Mouse (Mus musculus): ENCODE results near the gene Gzma. TPM values are rescaled to one million over a fixed set of nuclear protein-coding genes. Genes with fewer than 3 reads are reported as not detected.

Gene Gzma
- polyA plus RNA-seq, 1 experiment, result 15.8 TPM

GRCm38 (mm10) chr13:113104759-113105158, 4.0 kb upstream of the Gzma start:
- 90% methylated on average over 10 of the region's 10 CpGs for WGBS
- Histone ChIP-seq H3K4me3 (ENCODE audit: control insufficient read depth, insufficient read depth, low read length) (no peak overlapping the region), H3K27me3 (ENCODE audit: control insufficient read depth, insufficient read depth, low read length) (no peaks in the 10 kb centered on the region), H3K36me3 (ENCODE audit: control insufficient read depth, insufficient read depth, low read length) (no peaks in the 10 kb centered on the region), H3K27ac (ENCODE audit: control insufficient read depth, insufficient read depth, low read length) (no peak overlapping the region), H3K4me1 (replicated peaks; ENCODE audit: control insufficient read depth, insufficient read depth, low read length) (peaks cover 10% of the 10 kb centered on the region)
- TF ChIP-seq POLR2A (IDR thresholded peaks at IDR 0.05; ENCODE audit: control insufficient read depth, extremely low read depth, insufficient read depth, low read length, poor library complexity), result no peak
- TF ChIP-seq CTCF (IDR thresholded peaks at IDR 0.05; ENCODE audit: borderline replicate concordance, control insufficient read depth, extremely low read depth, insufficient read depth, low read length, poor library complexity), result no peak
- no peak for DNase-seq

DNA sequence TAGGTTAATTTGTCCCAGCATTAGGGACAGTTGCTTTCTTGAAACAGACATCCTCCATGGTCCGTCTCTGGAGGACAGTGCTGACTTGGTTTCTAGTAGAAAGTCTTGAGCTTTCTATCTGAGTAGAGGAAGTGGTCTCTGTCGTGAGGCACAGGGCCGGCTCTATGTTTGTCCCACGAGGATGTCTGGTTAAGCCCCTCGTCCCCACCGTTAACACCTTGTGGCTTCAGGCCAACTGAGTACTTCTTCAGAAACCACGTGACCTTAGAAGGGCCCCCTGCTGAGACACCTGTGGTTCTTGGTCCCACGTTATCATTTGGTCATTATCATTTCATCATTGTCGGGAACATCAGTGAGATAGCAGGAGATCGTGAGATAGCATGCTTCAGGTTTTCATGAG, 1.0 kb upstream of the Gzma start:
- Histone ChIP-seq H3K4me1 (replicated peaks; ENCODE audit: control insufficient read depth, insufficient read depth, low read length) (peaks cover 18% of the 10 kb centered on the region), H3K27me3 (ENCODE audit: control insufficient read depth, insufficient read depth, low read length) (no peaks in the 10 kb centered on the region), H3K27ac (ENCODE audit: control insufficient read depth, insufficient read depth, low read length) (peak overlapping the region; percentile 5; the same call in 1 of the 2 replicates), H3K4me3 (ENCODE audit: control insufficient read depth, insufficient read depth, low read length) (no peak overlapping the region), H3K36me3 (ENCODE audit: control insufficient read depth, insufficient read depth, low read length) (no peaks in the 10 kb centered on the region)
- no peak for DNase-seq
- TF ChIP-seq CTCF (IDR thresholded peaks at IDR 0.05; ENCODE audit: borderline replicate concordance, control insufficient read depth, extremely low read depth, insufficient read depth, low read length, poor library complexity), result no peak
- no peak for TF ChIP-seq POLR2A (IDR thresholded peaks at IDR 0.05; ENCODE audit: control insufficient read depth, extremely low read depth, insufficient read depth, low read length, poor library complexity)
- WGBS, result 3% methylated on average over 10 of the region's 10 CpGs

- H3K27ac ChIP-seq (ENCODE audit: control insufficient read depth, insufficient read depth, low read length), result no peak overlapping the region
- 95% methylated on average over 2 of the region's 2 CpGs for WGBS
- no peak for DNase-seq
- TF ChIP-seq CTCF (IDR thresholded peaks at IDR 0.05; ENCODE audit: borderline replicate concordance, control insufficient read depth, extremely low read depth, insufficient read depth, low read length, poor library complexity), result no peak
- TF ChIP-seq POLR2A (IDR thresholded peaks at IDR 0.05; ENCODE audit: control insufficient read depth, extremely low read depth, insufficient read depth, low read length, poor library complexity), result no peak
- peaks cover 20% of the 10 kb centered on the region for H3K4me1 ChIP-seq (replicated peaks; ENCODE audit: control insufficient read depth, insufficient read depth, low read length)
- H3K27me3 ChIP-seq (ENCODE audit: control insufficient read depth, insufficient read depth, low read length), result no peaks in the 10 kb centered on the region
- H3K36me3 ChIP-seq (ENCODE audit: control insufficient read depth, insufficient read depth, low read length), result no peaks in the 10 kb centered on the region
- H3K4me3 ChIP-seq (ENCODE audit: control insufficient read depth, insufficient read depth, low read length), result no peak overlapping the region
Measured at GRCm38 (mm10) chr13:113098406-113098805, 2.4 kb downstream of the Gzma start.

DNA sequence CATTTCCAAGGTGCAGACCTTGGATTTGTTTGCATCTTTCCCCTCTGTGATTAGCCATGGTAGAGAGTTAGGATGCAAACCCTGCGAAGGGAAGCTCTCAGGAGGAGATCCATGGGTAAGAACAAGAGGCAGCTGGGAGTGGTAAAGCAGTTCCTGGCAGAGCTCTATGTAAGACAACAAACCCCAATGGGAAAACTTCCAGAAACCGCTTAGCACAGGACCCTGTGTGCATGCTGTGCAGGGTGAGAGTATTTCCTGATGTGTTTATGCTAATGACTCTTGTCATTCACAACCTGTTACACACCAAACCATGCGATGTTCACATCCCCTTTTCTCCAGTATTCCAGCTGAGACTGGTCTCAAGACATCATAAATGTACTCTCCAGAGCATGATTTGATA, 3.8 kb downstream of the Gzma start:
- Histone ChIP-seq H3K27me3 (ENCODE audit: control insufficient read depth, insufficient read depth, low read length) (no peaks in the 10 kb centered on the region), H3K4me1 (replicated peaks; ENCODE audit: control insufficient read depth, insufficient read depth, low read length) (peaks cover 20% of the 10 kb centered on the region), H3K27ac (ENCODE audit: control insufficient read depth, insufficient read depth, low read length) (no peak overlapping the region), H3K4me3 (ENCODE audit: control insufficient read depth, insufficient read depth, low read length) (no peak overlapping the region), H3K36me3 (ENCODE audit: control insufficient read depth, insufficient read depth, low read length) (no peaks in the 10 kb centered on the region)
- DNase-seq, result no peak
- WGBS, result 81% methylated on average over 3 of the region's 3 CpGs
- no peak for TF ChIP-seq CTCF (IDR thresholded peaks at IDR 0.05; ENCODE audit: borderline replicate concordance, control insufficient read depth, extremely low read depth, insufficient read depth, low read length, poor library complexity)
- TF ChIP-seq POLR2A (IDR thresholded peaks at IDR 0.05; ENCODE audit: control insufficient read depth, extremely low read depth, insufficient read depth, low read length, poor library complexity), result no peak

DNA sequence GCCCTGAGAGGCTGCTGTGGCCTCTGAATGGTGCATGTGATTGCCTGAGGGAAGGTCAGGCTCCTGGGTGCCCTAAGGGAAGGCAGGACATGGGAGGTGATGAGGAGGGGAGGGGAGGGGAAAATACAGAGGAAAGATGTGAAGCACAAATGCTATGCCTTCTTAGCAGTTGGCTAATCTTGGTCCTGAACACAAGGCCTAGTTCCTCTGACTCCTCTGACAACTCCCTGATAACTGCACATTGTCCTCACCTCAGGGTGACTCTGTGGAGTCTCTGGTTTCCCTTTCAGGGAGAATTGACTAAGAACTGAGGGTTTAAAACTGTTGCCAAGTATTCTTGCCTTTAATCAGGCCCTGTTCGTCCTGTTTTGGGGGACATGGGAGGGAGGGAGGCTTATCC, 6.2 kb downstream of the Gzma start:
- TF ChIP-seq CTCF (IDR thresholded peaks at IDR 0.05; ENCODE audit: borderline replicate concordance, control insufficient read depth, extremely low read depth, insufficient read depth, low read length, poor library complexity) (no peak), POLR2A (IDR thresholded peaks at IDR 0.05; ENCODE audit: control insufficient read depth, extremely low read depth, insufficient read depth, low read length, poor library complexity) (no peak)
- DNase-seq, result no peak
- Histone ChIP-seq H3K27ac (ENCODE audit: control insufficient read depth, insufficient read depth, low read length) (no peak overlapping the region), H3K36me3 (ENCODE audit: control insufficient read depth, insufficient read depth, low read length) (no peaks in the 10 kb centered on the region), H3K4me1 (replicated peaks; ENCODE audit: control insufficient read depth, insufficient read depth, low read length) (peaks cover 10% of the 10 kb centered on the region), H3K27me3 (ENCODE audit: control insufficient read depth, insufficient read depth, low read length) (no peaks in the 10 kb centered on the region), H3K4me3 (ENCODE audit: control insufficient read depth, insufficient read depth, low read length) (no peak overlapping the region)
- 97% methylated on average over 1 of the region's 1 CpGs for WGBS

GRCm38 (mm10) chr13:113090489-113090888, 10.3 kb downstream of the Gzma start:
- H3K27ac ChIP-seq (ENCODE audit: control insufficient read depth, insufficient read depth, low read length), result no peak overlapping the region
- no peaks in the 10 kb centered on the region for H3K36me3 ChIP-seq (ENCODE audit: control insufficient read depth, insufficient read depth, low read length)
- 31% methylated on average over 8 of the region's 8 CpGs for WGBS

More at GRCm38 (mm10) chr13:113090489-113090888, 10.3 kb downstream of the Gzma start:
- TF ChIP-seq POLR2A (IDR thresholded peaks at IDR 0.05; ENCODE audit: control insufficient read depth, extremely low read depth, insufficient read depth, low read length, poor library complexity), result no peak
- no peak for TF ChIP-seq CTCF (IDR thresholded peaks at IDR 0.05; ENCODE audit: borderline replicate concordance, control insufficient read depth, extremely low read depth, insufficient read depth, low read length, poor library complexity)
- peaks cover 3% of the 10 kb centered on the region for H3K4me1 ChIP-seq (replicated peaks; ENCODE audit: control insufficient read depth, insufficient read depth, low read length)
- H3K4me3 ChIP-seq (ENCODE audit: control insufficient read depth, insufficient read depth, low read length), result no peak overlapping the region
- no peaks in the 10 kb centered on the region for H3K27me3 ChIP-seq (ENCODE audit: control insufficient read depth, insufficient read depth, low read length)
- no peak for DNase-seq

Data from thymus, adult 2 months (tissue).